Mouse (Mus musculus) ovary, adult 18-20 months (tissue): ENCODE measurements at regions not wholly inside any gene's neighbourhood (a gene's known extent, or its start where the extent isn't known, plus 50 kb on each side); places are given as distances from the start of the nearest gene placed in this dataset.
A peak's percentile ranks its signal among the peaks of the same experiment; 100 is the strongest.

ENCODE experiments used
- DNase-seq: peaks from one replicate; pipeline ENCODE4 v3.0.0; 2022; ENCODE audit warnings: low spot score, mixed read lengths

DNA sequence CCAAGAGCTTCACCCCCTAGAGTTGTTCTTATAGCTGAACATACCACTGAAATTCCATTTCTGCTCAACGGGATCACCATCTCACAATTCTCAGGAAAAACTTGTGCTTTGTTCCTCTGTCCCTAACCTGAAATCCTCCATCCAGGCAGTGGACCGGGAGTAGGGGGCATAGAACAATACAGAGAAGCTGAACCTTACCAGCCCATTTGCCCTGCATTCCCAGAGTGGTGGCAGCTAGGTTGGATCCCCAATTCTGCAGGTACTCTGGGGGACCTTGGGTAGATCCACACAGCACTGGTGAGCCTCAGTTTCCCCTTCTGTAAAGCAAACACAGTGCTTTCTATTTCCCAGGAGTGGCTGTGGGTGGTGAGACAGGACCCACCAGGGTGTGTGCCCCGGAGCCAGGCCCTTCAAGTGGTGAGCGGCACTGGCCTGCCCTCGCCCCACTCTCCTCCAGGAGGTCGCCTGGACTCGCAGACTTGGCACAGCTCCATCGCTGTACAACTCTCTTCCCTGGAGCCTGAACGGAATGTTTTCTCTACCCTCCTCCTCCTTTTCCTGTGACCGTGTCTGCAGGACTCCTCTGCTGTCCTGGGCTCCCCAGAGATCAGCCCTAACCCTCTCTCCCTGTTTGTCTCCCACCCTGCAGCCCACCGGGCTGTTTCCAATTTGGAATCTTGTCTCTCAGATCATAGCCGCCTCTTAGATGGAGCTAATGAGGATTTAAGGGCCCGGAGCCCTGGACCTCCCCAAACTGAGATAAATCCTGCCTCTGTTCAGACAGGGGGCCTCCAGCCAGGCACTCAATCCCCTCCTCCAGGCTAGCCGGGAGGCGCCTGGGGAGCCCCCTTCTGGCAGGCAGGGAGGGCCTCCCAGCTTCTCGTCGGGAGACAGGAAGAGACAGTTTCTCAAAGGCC, 52.3 kb upstream of the Cux1 start:
- DNase-seq, result no peak

DNA sequence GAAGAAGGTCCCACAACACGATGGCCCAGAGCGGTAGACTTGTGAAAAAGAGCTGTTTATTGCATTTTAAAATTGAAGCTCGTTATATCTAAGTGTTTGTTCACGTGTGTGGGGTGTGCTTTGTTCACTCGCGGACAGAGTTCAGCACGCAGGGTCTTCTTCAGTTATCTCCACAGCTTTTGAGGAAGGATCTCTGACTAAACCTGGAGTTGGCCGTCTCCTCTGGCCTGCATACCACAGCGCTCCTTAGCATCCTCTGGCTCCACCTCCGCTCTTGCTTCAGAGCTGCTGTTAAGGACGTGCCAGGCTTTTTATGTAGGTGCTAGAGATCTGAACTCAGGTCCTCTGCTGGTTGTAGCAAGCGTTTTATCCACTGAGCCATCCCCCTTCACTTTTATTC, 52.9 kb upstream of the Cux1 start:
- no peak for DNase-seq

DNA sequence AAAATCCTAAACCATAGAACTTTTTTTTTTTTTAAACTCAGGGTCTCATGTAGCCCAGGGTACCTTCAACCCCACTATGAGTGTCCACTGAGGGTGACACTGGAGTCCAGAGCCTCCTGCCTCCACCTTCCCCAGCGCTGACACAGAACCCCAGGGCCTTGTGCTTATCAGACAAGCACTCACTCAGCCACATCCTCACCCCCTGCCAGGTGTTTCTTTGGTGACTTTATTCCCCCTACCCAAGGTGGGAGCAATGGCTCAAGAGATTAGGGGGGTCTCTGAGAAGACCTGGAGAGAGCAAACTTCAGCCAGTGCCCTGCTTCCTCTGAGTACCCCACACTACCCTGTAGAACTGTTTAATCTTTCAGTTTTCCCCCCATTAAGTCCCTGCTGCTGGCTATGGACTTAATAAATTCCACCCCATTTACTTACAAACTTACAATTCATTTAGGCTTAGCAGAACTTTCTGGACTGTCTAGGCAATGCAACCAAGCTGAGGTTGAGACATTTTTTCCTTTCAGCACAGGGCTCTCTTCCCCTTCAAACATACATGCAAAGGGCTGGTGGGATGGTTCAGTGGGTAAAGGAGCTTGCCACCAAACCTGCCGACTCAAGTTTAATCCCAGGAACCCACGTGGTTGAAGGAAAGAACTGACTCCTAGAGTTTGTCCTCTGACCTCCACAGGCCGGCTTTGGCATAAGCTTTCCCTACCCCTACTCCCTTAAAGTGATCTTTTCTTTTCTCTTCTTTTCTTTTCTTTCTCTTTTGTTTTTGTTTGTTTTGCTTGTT, 54.2 kb upstream of the Cux1 start:
- DNase-seq, result no peak

DNA sequence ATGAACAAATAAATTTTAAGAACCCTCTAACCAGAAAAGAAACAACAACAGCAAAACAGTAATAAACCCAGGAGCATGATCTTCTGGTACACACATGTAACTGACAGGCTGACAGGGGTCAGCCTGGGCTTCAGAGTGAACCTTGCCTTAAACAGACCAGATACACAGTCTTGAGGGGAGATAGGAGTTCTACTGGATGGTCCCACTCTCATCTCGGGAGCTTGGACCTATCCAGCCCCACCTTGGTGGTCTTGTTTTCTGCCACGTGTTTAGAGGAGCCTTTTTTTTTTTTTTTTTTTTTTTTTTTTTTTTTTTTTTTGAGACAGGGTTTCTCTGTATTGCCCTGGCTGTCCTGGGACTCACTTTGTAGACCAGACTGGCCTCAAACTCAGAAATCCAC, 54.9 kb upstream of the Cux1 start:
- no peak for DNase-seq

DNA sequence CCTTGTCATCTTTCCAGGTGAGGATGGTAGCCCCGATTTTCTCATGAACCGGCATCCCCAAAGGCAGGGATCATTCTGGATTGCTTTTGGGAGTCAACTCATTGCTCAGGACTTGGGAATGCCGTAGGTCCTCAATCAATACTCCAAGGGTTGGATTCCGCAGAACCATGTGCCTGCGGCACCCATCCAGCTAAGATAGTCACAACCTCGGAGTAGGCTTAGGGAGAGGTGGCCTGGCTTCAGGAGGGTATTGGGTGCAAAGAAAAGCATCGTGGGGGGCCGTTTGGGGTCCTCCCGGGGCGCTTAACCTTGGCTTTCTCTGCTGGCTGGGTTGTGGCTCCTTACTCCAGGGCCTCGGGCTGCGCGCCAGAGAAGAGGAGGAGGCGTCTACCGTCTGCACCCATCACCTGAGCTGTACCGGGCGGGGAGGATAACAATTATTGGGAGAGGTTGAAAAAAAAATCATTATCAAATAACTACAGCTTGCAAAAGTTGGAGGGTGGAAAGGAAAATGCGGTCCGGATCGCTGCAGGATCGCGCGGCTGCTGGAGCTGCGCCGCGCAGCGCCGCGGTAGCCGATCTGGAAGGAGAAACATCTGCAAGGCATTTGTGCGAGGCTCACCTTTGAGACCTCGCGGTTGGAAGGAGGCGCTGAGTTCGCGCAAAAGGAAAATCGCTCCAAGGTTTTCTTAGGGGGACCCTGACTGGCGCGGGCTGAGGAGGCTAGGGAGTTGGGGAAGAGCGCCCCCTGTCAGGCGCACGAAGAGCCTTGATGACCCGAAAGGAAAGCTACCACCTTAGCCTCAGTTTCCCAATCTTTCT, 55.6 kb upstream of the Cux1 start:
- peak; percentile 50 for DNase-seq

DNA sequence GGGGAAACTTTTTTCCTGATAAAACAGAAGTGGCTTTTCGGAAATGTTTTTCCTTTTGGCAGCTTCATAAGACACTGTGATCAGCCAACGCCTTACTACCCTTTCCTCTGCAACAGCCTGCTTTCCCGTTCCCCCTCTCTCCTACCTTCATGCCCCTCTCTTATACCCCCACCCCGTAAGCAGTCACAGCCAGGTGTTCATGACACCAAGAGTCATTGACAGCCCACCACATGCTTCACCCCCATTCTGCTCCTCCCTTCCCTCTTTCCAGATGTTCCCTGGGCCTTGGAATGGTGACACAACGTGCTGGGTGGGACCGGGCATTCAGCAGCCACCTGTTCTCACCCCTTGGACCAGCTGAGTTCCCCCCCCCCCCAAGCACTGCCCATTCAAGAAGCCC, 56.5 kb upstream of the Cux1 start:
- no peak for DNase-seq

DNA sequence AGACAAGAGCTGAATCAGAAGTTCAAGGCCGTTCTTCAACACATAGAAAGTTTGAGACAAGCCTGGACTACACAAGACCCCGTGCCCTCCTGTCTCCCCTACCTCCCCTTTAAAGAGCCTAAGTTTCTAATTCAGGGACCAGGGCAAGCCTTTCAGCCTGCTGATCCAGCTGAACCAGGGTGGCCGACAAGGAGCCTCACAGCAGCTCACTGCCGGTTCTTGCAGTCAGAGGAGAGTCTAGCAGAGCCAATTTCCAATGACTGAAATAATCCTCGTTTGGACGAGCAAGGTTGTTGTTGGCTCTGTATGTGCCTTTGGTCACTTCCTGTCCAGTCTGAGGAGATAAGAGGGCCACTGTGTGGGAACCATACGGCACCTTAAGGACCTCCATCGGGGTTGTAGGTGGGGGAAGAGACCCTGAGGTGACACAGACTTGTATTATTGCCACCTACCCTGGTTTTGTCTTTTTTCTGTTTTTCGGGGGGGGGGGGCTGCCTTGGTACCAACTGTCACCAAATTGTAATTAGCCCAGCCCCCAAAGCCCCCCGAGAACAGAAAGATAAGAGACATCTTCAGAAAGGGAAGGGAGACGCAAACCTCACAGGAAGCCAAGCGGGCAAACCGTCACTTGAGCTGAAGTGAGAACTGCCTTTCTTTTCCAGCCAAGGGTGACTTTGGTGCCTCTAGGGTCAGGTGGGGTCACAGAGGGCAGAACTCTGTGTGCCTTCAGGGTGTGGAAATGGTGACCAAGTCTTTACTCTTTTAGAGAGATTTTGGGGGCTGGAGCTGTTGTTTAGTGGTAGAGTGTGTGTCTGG, 58.1 kb upstream of the Cux1 start:
- DNase-seq, result no peak

DNA sequence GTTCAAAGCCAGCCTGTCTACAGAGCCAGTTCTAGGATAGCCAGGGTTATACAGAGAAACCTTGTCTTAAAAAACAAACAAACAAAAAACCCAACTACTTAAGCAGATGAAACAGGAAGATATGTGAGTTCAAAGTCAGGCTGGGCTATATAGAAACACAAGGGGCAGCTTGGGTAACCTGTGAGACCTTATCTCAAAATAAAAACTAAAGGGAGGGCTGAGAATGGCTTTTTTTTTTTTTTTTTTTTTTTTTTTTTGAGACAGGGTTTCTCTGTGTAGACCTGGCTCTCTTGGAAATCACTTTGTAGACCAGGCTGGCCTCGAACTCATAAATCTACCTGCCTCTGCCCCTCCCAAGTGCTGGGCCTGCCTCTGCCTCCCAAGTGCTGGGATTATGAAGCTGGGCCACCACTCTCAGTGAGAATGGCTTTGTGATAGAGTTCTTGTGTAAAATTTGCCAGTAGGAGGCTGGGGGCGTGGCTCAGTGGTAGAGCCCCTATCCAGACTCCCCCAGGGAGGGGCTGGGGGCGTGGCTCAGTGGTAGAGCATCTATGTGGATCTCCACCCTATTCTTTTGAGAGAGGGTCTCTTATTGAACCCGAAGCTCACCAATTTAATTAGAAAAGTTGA, 59.0 kb upstream of the Cux1 start:
- no peak for DNase-seq

DNA sequence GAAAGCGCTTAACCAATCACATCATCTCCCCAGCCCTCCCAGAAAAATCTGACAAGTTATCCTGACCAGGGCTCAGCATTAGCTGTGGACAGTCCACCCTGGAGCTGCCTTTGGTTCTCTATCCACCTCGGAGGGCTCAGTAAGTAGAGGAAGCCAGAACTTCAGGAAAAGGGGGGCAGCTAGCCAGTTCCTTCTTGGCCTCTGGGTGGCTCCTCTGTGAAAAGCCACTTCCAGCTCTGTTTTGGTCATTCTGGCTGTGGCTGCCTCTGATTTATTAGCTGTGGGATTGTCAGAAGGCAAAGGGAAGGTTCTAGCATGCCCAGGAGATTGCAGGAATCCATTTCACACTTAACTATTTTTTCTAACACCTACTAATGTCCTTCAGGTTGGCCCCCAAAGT, 59.6 kb upstream of the Cux1 start:
- DNase-seq, result no peak

DNA sequence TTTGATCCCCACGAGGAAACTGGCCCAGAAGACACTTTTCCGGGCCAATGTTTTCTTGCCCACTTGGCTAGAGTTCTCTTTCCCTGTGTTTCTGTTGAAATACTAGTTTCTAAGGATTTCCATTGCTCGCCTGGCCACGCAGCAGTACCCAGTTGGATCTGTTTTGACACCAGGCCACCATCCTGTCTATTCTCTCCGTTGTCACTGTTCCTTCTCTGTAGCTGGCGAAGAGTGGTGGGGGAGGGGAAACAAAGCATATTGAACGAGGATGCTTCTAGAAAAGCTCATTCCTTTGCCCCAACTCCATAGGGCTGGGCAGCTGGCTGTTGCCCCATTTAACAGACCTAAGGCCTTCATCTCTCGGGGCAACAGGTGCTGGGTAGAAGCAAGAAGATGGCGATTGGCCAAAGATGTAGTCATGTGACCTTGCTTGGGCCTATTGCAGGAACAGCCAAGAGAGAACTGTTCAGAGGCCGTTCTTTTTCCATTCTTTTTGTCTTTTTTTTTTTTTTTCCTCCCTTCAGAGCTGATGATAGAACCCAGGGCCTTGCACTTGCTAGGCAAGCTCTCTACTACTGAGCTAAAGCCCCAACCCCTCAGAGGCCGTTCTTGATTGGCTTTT, 60.5 kb upstream of the Cux1 start:
- DNase-seq, result no peak

DNA sequence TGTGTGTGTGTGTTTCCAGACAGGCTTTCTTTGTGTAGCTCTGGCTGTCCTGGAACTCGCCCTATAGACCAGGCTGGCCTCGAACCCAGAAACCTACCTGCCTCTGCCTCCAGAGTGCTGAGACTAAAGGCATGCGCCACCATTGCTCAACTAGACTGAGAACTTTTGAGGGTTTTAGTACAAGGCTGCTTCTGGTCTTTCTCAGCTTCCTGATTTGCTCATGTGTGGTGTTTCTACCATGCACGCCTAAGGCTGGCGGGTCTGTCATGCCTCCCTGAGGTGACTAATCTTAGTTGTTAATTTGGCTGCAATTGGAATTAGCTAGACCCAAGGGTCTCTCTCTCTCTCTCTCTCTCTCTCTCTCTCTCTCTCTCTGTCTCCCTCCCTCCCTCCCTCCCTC, 61.2 kb upstream of the Cux1 start:
- DNase-seq, result no peak

DNA sequence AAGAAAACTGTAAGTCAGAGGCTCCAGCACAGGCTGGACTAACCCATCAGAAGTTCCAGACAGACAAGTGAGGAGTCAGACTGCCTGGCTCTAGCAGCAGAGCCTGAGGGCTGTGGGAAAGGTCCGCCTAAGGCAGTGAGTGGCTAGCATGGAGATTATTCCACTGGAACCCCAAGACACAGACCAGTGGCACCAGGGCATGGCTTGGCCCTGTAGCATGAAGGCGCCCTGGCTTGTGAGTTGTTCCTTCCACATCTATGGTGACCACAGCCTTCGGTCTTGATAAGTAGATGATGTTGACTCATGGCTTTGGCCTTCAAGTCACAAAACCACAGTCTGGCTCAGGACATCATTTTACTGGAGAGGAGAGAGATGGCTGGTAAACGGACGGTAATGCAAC, 60.7 kb upstream of the Myl10 start:
- peak; percentile 36 for DNase-seq

DNA sequence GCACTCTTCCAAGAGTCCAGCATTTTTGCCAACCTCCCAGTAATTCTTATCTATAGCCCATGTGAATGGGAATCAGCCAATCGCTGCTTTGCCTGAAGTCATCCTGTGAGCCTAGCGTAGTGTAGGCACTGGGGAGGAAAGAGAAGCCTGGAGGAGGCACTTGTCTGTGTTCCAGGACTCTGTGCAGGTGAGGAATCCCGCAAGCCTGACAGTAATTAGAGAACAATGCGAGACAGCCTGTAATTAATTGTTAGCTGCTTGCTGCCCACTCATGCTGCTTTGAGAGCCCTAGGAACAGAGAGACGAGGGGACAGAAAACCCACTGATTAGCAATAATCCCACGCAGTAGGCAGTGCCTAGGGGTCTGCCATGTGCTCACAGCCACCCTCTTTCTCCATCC, 59.0 kb upstream of the Myl10 start:
- no peak for DNase-seq

DNA sequence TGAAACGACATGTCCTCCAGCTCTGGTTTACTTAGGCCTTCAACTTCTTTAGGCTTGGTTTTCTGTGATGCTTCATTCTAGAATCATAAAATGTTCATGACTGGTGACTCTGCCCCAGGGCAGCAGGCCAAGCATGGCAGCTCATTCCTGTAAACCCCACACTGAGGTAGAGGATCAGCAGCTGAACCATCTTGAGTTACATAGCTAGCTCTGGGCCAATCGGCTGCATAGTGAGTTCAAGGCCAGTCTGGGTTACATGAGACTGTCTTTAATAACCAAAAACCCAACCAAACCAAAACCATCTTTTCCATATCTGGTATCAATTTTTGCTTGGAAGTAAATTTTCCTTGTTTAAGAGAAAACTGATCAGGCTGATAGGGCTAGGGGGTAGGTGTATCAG, 57.8 kb upstream of the Myl10 start:
- DNase-seq, result no peak

DNA sequence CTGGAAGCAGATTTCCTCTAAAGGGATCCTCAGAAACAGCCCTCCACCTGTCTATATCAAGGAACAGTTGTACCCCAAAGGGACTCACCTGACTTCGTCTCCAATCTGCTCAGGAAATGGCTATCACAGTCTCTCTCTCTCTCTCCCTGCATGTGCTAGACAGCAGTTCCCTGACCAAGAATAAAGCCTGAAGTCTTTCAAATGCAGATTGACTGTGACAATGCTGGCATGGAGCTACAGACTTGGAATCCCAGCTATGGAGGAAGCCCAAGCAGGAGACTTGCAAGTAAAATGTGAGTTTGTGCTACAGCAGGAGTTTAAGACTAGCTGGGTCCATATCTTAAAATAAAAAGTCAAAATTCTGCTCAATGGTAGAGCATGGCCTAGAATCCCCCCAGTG, 56.5 kb upstream of the Myl10 start:
- DNase-seq, result no peak

DNA sequence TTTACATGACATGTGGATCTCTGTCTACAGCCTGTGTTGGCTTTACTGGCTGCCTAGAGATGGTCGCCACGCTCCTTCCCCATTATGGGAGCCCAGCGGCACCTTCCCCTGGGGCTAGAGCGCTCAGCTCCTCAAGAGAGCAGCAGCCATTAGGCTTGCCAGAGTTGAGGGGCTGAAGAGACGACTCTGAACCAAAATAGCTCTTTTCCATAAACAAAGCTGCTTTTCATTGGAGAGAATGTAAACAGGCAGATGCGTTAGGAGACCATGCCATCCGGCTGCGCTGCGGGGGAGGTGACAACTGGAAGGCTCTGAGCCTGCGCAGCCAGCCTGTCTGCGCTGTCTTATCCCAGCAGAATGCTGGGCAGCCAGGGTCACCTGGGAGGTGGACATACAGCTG, 55.1 kb upstream of the Myl10 start:
- peak; percentile 13 for DNase-seq

DNA sequence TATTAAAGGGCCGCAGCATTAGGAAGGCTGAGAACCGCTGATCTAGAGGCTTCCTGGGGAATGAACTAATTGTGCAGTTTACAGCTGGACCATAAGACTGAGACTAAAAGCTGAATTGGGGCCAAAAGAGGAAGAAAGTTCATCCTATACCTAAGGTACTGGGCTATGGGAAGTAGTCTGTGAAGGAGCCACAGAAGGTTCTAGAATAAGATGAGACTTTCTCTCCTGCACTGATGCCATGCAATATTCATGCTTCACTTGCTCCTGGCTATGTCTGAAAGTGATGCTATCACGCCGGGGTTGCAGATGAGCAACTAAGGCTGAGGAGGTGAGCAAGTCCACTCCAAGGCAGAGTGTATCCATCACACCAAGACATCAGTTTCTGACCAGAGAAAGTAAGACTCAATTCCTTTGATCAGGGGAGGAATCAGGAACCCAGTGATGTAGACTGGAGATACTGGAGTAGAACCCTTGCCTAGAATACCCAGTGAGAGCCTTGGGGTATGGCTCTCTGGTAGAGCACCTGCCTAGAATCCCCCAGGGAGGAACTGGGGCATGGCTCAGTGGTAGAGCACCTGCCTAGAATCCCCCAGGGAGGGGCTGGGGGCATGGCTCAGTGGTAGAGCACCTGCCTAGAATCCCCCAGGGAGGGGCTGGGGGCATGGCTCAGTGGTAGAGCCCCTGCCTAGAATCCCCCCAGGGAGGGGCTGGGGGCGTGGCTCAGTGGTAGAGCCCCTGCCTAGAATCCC, 51.9 kb upstream of the Myl10 start:
- no peak for DNase-seq

DNA sequence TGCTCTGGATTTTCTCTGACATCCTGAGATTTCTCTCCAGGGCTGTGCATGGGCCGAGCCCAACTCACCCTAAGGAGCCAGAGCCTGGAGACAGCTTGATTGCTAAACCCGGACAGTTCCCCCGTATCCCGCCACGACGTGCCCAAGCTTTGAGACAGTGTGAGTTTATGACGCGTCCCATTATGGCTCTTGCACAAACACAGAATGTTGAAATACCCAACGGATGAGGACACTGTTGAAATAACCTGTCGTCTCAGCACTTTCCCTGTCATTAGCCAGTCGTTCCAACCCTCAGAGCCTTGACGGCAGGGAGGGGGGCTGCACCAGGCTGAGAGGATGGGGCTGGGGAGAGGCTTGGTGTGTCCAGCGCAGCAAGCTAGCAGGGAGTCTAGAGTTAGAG, 50.7 kb upstream of the Myl10 start:
- DNase-seq, result no peak
